Mouse (Mus musculus): Measurements from ENCODE around the gene Cdr2l.

DNA sequence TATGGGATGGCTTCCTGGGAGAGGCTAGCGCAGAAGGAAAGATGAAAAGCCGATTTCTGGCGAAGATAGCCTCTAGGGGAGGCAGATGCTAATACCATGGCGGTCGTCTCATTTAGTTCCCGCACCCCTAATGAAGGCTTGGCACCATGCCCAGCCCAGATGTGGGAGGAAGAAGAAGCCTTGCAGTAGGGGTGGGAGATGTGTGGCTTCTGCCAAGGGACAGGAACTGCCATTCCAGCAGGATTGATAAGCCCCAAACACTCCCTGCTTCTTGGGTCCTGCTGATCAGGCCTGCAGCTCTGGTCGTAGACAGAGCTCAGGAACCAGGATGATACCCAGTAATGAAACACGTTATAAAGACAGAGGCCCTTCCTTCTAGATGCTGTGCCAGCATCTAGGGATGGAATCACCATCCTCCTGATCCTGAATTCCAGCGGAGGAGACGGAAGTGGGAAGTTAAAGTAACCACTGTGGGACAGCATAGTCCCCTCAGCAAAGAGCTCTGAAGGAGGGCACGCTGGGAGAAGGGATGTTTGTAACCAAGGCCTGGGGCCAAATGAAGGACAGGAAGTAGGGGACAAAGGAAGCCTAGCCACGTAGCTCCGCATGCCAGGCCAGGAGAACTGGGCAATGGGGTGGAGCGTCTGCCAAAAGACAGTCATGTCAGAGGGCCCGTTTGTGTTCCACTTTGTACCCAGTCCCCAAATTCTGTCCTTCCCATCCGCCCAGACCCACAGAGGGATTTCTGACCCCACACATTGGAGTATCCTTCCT lies 2.2 kb downstream of the Cdr2l start:
- no peak for TF ChIP-seq TAL1 (IDR thresholded peaks at IDR 0.05; ENCODE audit: low read length)
- no peak for TF ChIP-seq GATA1 (IDR thresholded peaks at IDR 0.05; ENCODE audit: low read length)
